Mouse (Mus musculus) cerebellum, adult 2 months (tissue): ENCODE measurements around the gene Tmem120a.

Experiments
- CTCF ChIP-seq: fragments of 200-500 bp; IDR thresholded peaks from 2 replicates; pipeline ENCODE4 v1.5.1; 2011; ENCODE audit warnings: low read depth, mild to moderate bottlenecking, control low read depth, low read length, moderate library complexity, borderline replicate concordance; ENCODE audit not compliant: insufficient read depth
- POLR2A ChIP-seq: fragments of 200-500 bp; IDR thresholded peaks from 2 replicates; pipeline ENCODE4 v1.6.1; 2011; ENCODE audit warnings: low read length, control low read depth, borderline replicate concordance; ENCODE audit not compliant: insufficient read depth

DNA sequence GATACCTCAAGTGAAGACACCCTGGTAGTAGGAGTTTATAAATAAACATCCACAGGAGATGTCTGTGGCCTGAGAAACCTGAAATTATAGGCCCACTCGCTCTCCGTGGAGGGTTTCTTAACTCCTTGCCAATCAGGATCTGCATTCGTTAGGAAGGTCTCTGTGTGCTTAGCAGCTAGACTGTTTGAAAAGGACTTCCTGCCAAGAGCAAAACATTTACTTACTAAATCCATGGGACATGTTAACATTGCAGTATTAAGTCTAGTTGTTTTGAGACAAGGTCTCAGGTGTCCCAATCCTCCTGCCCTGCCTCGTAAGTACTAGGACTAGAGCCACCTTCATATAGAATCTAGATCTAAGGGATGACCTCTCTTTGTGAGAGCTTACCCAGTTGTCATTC, 53.0 kb downstream of the Tmem120a start:
- TF ChIP-seq POLR2A (no peak), CTCF (no peak)
